Mouse (Mus musculus) MEL (cell line): ENCODE results near the gene Aldh1a7. TPM values are rescaled to one million over a fixed set of nuclear protein-coding genes. Genes with fewer than 3 reads are reported as not detected.

ENCODE experiments used
- DNase-seq: peaks from one replicate; pipeline ENCODE4 v3.0.0; 2011; ENCODE audit warnings: low read depth, low spot score
- H3K27ac ChIP-seq: 2 replicates; pipeline ENCODE4 v1.5.1; 2012; ENCODE audit warnings: low read depth, mild to moderate bottlenecking, control low read depth, low read length, moderate library complexity; ENCODE audit not compliant: control insufficient read depth
- H3K27me3 ChIP-seq, 2 experiments: fragments of 150-350 bp in 1 of 2; sonication (generic) in 1 of 2; 2 replicates each; pipeline ENCODE4 v1.6.1; 2012; ENCODE audit warnings: low read length in 2 of 2, mild to moderate bottlenecking in 2 of 2, improper control_type of control experiment in 1 of 2, moderate library complexity in 1 of 2; ENCODE audit not compliant: insufficient read depth in 2 of 2, control insufficient read depth in 1 of 2
- H3K36me3 ChIP-seq, 2 experiments: 2 replicates each; pipeline ENCODE4 v1.6.1; 2012 to 2014; ENCODE audit warnings: low read length in 2 of 2, improper control_type of control experiment in 1 of 2, inconsistent platforms in 1 of 2, mild to moderate bottlenecking in 1 of 2; ENCODE audit not compliant: insufficient read depth in 2 of 2, control insufficient read depth in 1 of 2
- H3K4me1 ChIP-seq, 2 experiments: fragments of 150-350 bp in 1 of 2; sonication (generic) in 1 of 2; 2 replicates each; pipeline ENCODE4 v1.6.1; 2012; ENCODE audit warnings: low read length in 2 of 2, improper control_type of control experiment in 1 of 2, mild to moderate bottlenecking in 1 of 2; ENCODE audit not compliant: insufficient read depth in 2 of 2, control insufficient read depth in 1 of 2
- H3K4me3 ChIP-seq, 2 experiments: fragments of 150-350 bp in 1 of 2; sonication (generic) in 1 of 2; 2 replicates each; pipeline ENCODE4 v1.5.1; 2012; ENCODE audit warnings: low read depth in 2 of 2, low read length in 2 of 2, mild to moderate bottlenecking in 2 of 2, moderate library complexity in 2 of 2, control low read depth in 1 of 2, improper control_type of control experiment in 1 of 2; ENCODE audit not compliant: control insufficient read depth in 1 of 2, insufficient read depth in 1 of 2
- H3K79me2 ChIP-seq: 2 replicates; pipeline ENCODE4 v1.6.1; 2012; ENCODE audit warnings: mild to moderate bottlenecking, low read length, moderate library complexity; ENCODE audit not compliant: control insufficient read depth, poor library complexity, insufficient read depth
- H3K9ac ChIP-seq: 2 replicates; pipeline ENCODE4 v1.6.1; 2012; ENCODE audit warnings: low read depth, mild to moderate bottlenecking, control low read depth, low read length, moderate library complexity; ENCODE audit not compliant: control insufficient read depth, poor library complexity, severe bottlenecking
- H3K9me3 ChIP-seq: fragments of 150-350 bp; sonication (generic); replicated peaks from 2 replicates; pipeline ENCODE4 v1.6.1; 2012; ENCODE audit warnings: mild to moderate bottlenecking, low read length, improper control_type of control experiment, moderate library complexity; ENCODE audit not compliant: insufficient read depth
- CHD1 ChIP-seq: IDR thresholded peaks from 2 replicates; pipeline ENCODE4 v1.6.1; 2012; ENCODE audit warnings: low read depth, mild to moderate bottlenecking, inconsistent platforms, low read length, improper control_type of control experiment
- CHD2 ChIP-seq: IDR thresholded peaks from 2 replicates; pipeline ENCODE4 v1.6.1; 2011; ENCODE audit warnings: low read length, improper control_type of control experiment
- CTCF ChIP-seq, 3 experiments: IDR thresholded peaks in 2 of 3; conservative IDR thresholded peaks in 1 of 3; 2 replicates each; pipeline ENCODE4 v1.5.1; 2011 to 2012; ENCODE audit warnings: low read length in 3 of 3, low read depth in 2 of 3, mild to moderate bottlenecking in 2 of 3, improper control_type of control experiment in 1 of 3, inconsistent platforms in 1 of 3, mixed read lengths in 1 of 3, moderate library complexity in 1 of 3; ENCODE audit not compliant: control insufficient read depth in 1 of 3, insufficient read depth in 1 of 3, poor library complexity in 1 of 3, severe bottlenecking in 1 of 3
- E2F4 ChIP-seq: IDR thresholded peaks from 2 replicates; pipeline ENCODE4 v1.6.1; 2011; ENCODE audit warnings: low read depth, low read length, improper control_type of control experiment, borderline replicate concordance
- ELF1 ChIP-seq: IDR thresholded peaks from 2 replicates; pipeline ENCODE4 v1.6.1; 2014; ENCODE audit warnings: low read depth, mild to moderate bottlenecking, inconsistent platforms, low read length, improper control_type of control experiment, moderate library complexity
- ETS1 ChIP-seq: IDR thresholded peaks from 2 replicates; pipeline ENCODE4 v1.6.1; 2012; ENCODE audit warnings: low read depth, mild to moderate bottlenecking, inconsistent platforms, low read length, improper control_type of control experiment, moderate library complexity
- GABPA ChIP-seq: IDR thresholded peaks from 2 replicates; pipeline ENCODE4 v1.6.1; 2012; ENCODE audit warnings: low read depth, mild to moderate bottlenecking, inconsistent platforms, low read length, improper control_type of control experiment, moderate library complexity
- KAT2A ChIP-seq: conservative IDR thresholded peaks from 2 replicates; pipeline ENCODE4 v1.6.1; 2012; ENCODE audit warnings: low read depth, low read length, improper control_type of control experiment, inconsistent platforms
- MAFK ChIP-seq: IDR thresholded peaks from 2 replicates; pipeline ENCODE4 v1.6.1; 2011; ENCODE audit warnings: low read depth, mild to moderate bottlenecking, low read length, improper control_type of control experiment, borderline replicate concordance
- MAZ ChIP-seq: IDR thresholded peaks from 2 replicates; pipeline ENCODE4 v1.6.1; 2012; ENCODE audit warnings: low read depth, mild to moderate bottlenecking, inconsistent platforms, low read length, improper control_type of control experiment
- MEF2A ChIP-seq: IDR thresholded peaks from 2 replicates; pipeline ENCODE4 v1.6.1; 2014; ENCODE audit warnings: low read depth, mild to moderate bottlenecking, inconsistent platforms, low read length, improper control_type of control experiment; ENCODE audit not compliant: poor library complexity, insufficient replicate concordance, severe bottlenecking; ENCODE audit errors: extremely low read depth
- MXI1 ChIP-seq: IDR thresholded peaks from 2 replicates; pipeline ENCODE4 v1.6.1; 2011; ENCODE audit warnings: mild to moderate bottlenecking, low read depth, low read length, improper control_type of control experiment
- MYC ChIP-seq: IDR thresholded peaks from 2 replicates; pipeline ENCODE4 v1.6.1; 2011; ENCODE audit warnings: low read depth, mild to moderate bottlenecking, low read length, improper control_type of control experiment, moderate library complexity
- POLR2A ChIP-seq, 2 experiments: IDR thresholded peaks; 2 replicates each; pipeline ENCODE4 v1.6.1; 2011 to 2012; ENCODE audit warnings: low read length in 2 of 2, mild to moderate bottlenecking in 2 of 2, control low read depth in 1 of 2, improper control_type of control experiment in 1 of 2, low read depth in 1 of 2, moderate library complexity in 1 of 2; ENCODE audit not compliant: control insufficient read depth in 1 of 2, insufficient read depth in 1 of 2, poor library complexity in 1 of 2
- POLR2AphosphoS5 ChIP-seq: IDR thresholded peaks from 2 replicates; pipeline ENCODE4 v1.6.1; 2012; ENCODE audit warnings: low read depth, borderline replicate concordance, mild to moderate bottlenecking, inconsistent platforms, low read length, moderate library complexity, mixed read lengths
- RAD21 ChIP-seq: IDR thresholded peaks from 2 replicates; pipeline ENCODE4 v1.6.1; 2011; ENCODE audit warnings: mild to moderate bottlenecking, low read depth, low read length, improper control_type of control experiment
- RCOR1 ChIP-seq: IDR thresholded peaks from 2 replicates; pipeline ENCODE4 v1.6.1; 2012; ENCODE audit warnings: low read depth, mild to moderate bottlenecking, inconsistent platforms, low read length, improper control_type of control experiment
- SIN3A ChIP-seq: IDR thresholded peaks from 2 replicates; pipeline ENCODE4 v1.6.1; 2012; ENCODE audit warnings: low read length, improper control_type of control experiment, inconsistent platforms
- SMC3 ChIP-seq: IDR thresholded peaks from 2 replicates; pipeline ENCODE4 v1.6.1; 2011; ENCODE audit warnings: low read depth, low read length, improper control_type of control experiment
- TAL1 ChIP-seq: IDR thresholded peaks from 2 replicates; pipeline ENCODE4 v1.6.1; 2012; ENCODE audit warnings: mild to moderate bottlenecking, inconsistent platforms, low read length, moderate library complexity, mixed read lengths
- TCF12 ChIP-seq: IDR thresholded peaks from 2 replicates; pipeline ENCODE4 v1.6.1; 2014; ENCODE audit warnings: low read depth, mild to moderate bottlenecking, inconsistent platforms, low read length, improper control_type of control experiment, moderate library complexity
- USF2 ChIP-seq, 2 experiments: IDR thresholded peaks; 2 replicates each; pipeline ENCODE4 v1.6.1; 2011 to 2012; ENCODE audit warnings: improper control_type of control experiment in 2 of 2, low read length in 2 of 2, borderline replicate concordance in 1 of 2, inconsistent platforms in 1 of 2, low read depth in 1 of 2, mild to moderate bottlenecking in 1 of 2; ENCODE audit not compliant: insufficient read depth in 1 of 2
- ZMIZ1 ChIP-seq: IDR thresholded peaks from 2 replicates; pipeline ENCODE4 v1.6.1; 2012; ENCODE audit warnings: low read depth, mild to moderate bottlenecking, inconsistent platforms, low read length, improper control_type of control experiment, moderate library complexity
- ZNF384 ChIP-seq: IDR thresholded peaks from 2 replicates; pipeline ENCODE4 v1.6.1; 2012; ENCODE audit warnings: low read depth, mild to moderate bottlenecking, inconsistent platforms, low read length, improper control_type of control experiment
- polyA plus RNA-seq, 2 experiments: library from polyadenylated mRNA; stranded (reverse) in 1 of 2; unstranded in 1 of 2; fragments of >175 nt in 1 of 2; fragments of >200 nt in 1 of 2; gene quantifications; 2 replicates each; pipeline versions ENCODE4 v1.2.1 to v1.2.4; 2012; ENCODE audit warnings: low replicate concordance in 2 of 2, low read depth in 1 of 2; ENCODE audit not compliant: insufficient read length in 2 of 2, insufficient read depth in 1 of 2, missing spikeins in 1 of 2
- total RNA-seq: library from RNA; depleted of rRNA; stranded (reverse); fragments of 300-350 nt; gene quantifications from 2 replicates; pipeline ENCODE4 v1.2.3, GENCODE M21; 2012

The Aldh1a7 gene
- total and polyA plus RNA-seq, 3 experiments, result 0.03 TPM; not detected in 2

GRCm38 (mm10) chr19:20761119-20761518 is 33.8 kb upstream of the Aldh1a7 start (continued):
- TF ChIP-seq POLR2AphosphoS5 (no peak), POLR2A (IDR thresholded peaks at IDR 0.05; ENCODE audit: control insufficient read depth in 1 of 2, insufficient read depth in 1 of 2, low read depth in 1 of 2, low read length in 2 of 2, poor library complexity in 1 of 2) (no peak), KAT2A (no peak), MXI1 (no peak), TCF12 (peak; percentile 77), ETS1 (peak; percentile 34; the same call in 1 of the 2 replicates), MAFK (no peak; the same call in 1 of the 2 replicates), ELF1 (no peak), MAZ (no peak)
- TF ChIP-seq, all 39 proteins: peak for 4

GRCm38 (mm10) chr19:20744630-20745029 is 17.3 kb upstream of the Aldh1a7 start:
- no peak for DNase-seq
- H3K36me3 ChIP-seq, result no peaks in the 10 kb centered on the region
- TF ChIP-seq POLR2A (IDR thresholded peaks at IDR 0.05; ENCODE audit: control insufficient read depth in 1 of 2, insufficient read depth in 1 of 2, low read depth in 1 of 2, low read length in 2 of 2, poor library complexity in 1 of 2), result no peak
- TF ChIP-seq TAL1, result no peak
- no peak for TF ChIP-seq GABPA
- no peak for TF ChIP-seq TCF12
- no peak for TF ChIP-seq RCOR1
- no peak for TF ChIP-seq USF2 (IDR thresholded peaks at IDR 0.05; ENCODE audit: borderline replicate concordance in 1 of 2, insufficient read depth in 1 of 2, low read depth in 1 of 2, low read length in 2 of 2)
- TF ChIP-seq POLR2AphosphoS5, result no peak
- TF ChIP-seq MEF2A, result no peak

GRCm38 (mm10) chr19:20728278-20728677 is 916 bp upstream of the Aldh1a7 start:
- Histone ChIP-seq H3K79me2 (no peaks in the 10 kb centered on the region), H3K9me3 (no peaks in the 10 kb centered on the region), H3K27me3 (no peaks in the 10 kb centered on the region), H3K27ac (no peak overlapping the region), H3K4me1 (no peaks in the 10 kb centered on the region), H3K9ac (no peak overlapping the region), H3K4me3 (no peak overlapping the region), H3K36me3 (no peaks in the 10 kb centered on the region)
- DNase-seq, result peak; percentile 4
- TF ChIP-seq RAD21 (peak; percentile 32), SMC3 (peak; percentile 32), TCF12 (no peak), ZNF384 (no peak), CHD2 (no peak), KAT2A (no peak), RCOR1 (no peak), CTCF (IDR thresholded peaks at IDR 0.05 in 2 of 3, conservative IDR thresholded peaks at IDR 0.05 in 1 of 3; ENCODE audit: control insufficient read depth in 1 of 3, insufficient read depth in 1 of 3, low read depth in 2 of 3, low read length in 3 of 3, poor library complexity in 1 of 3, severe bottlenecking in 1 of 3) (peak in 1 of 3 experiments; percentile 27; a peak in 2 of 6 replicates), ZMIZ1 (no peak), CHD1 (no peak), MYC (no peak), SIN3A (no peak), E2F4 (no peak)

More at GRCm38 (mm10) chr19:20744630-20745029, 17.3 kb upstream of the Aldh1a7 start:
- H3K9ac ChIP-seq, result no peak overlapping the region
- H3K79me2 ChIP-seq, result no peaks in the 10 kb centered on the region
- H3K27me3 ChIP-seq, result no peaks in the 10 kb centered on the region
- H3K4me3 ChIP-seq, result no peak overlapping the region
- H3K27ac ChIP-seq, result no peak overlapping the region
- no peaks in the 10 kb centered on the region for H3K4me1 ChIP-seq
- H3K9me3 ChIP-seq, result no peaks in the 10 kb centered on the region
